Mouse (Mus musculus): ENCODE results near the gene Atp6v0e2. TPM values are rescaled to one million over a fixed set of nuclear protein-coding genes. Genes with fewer than 3 reads are reported as not detected.

The Atp6v0e2 gene
- 721 and 840 TPM in 2 replicates for polyA plus RNA-seq (2021; fragmentation: Nextera tagmentation)
- long read RNA-seq, experiment 1, transcript Atp6v0e2-201 (4 exons, 1,789 nt): major isoform, 1,140 of 1,239 reads
- long read RNA-seq, experiment 1, transcript Atp6v0e2-202 (3 exons, 1,612 nt): minor isoform, 16 of 1,239 reads
- long read RNA-seq, experiment 1, partial matches to known transcripts: 73 of 1,239 reads
- long read RNA-seq, experiment 1, other reads (novel, unspliced or antisense): 10 of 1,239 reads
- long read RNA-seq, experiment 2, transcript Atp6v0e2-202 (3 exons, 1,612 nt): minor isoform, 78 of 3,785 reads
- long read RNA-seq, experiment 2, transcript Atp6v0e2-201 (4 exons, 1,789 nt): major isoform, 3,650 of 3,785 reads
- long read RNA-seq, experiment 2, partial matches to known transcripts: 27 of 3,785 reads
- long read RNA-seq, experiment 2, other reads (novel, unspliced or antisense): 30 of 3,785 reads

GRCm38 (mm10) chr6:48537105-48537954, at the start of gene Atp6v0e2:
Atp6v0e2 (plus strand) TSS chr6:48537615.

DNA sequence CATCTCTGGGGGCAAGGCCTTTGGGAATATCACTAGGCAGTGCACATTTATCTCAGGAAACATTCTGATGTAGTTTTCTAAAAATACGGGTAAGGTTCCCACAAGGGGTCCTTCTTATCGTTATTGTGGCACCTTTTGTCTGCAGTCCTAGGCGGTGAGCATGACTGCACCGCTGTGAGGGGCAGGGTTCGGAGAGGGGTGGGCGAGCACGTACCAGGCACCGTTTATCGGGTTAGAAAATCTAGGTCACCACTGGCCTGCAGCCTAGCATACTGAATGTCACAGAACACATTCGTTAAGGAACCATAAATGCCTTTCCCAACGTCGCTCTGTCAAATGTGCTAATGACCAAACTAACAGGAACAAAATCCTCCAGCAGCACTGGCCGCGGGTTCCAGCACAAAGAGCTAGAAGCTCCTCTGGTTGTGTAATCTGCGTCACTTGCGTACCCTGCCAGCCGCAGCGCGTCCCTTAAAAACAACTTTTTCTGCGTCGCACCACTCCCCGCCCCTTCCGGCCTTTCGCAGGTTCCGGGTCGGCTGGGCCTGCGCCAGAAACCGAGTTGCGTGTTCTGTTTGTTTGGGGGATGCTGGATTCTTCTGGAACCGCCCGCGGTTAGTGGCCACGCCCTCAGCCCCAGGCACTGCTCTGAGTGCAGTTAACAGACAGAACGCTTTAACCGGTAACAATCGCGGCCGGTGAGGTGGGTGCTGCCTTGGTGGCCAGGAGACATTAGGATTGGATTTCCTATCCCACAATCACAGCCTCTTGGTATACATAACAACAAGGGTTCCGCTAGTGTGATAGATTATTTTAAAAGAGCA, 17.1 kb downstream of the Atp6v0e2 start, which contains the start of gene Lrrc61:
Lrrc61 (plus strand) TSS at position 517 of the 824 bp plus-strand sequence.

GRCm38 (mm10) chr6:48572572-48573061, 35.2 kb downstream of the Atp6v0e2 start, which contains the start of gene Rarres2:
Rarres2 (minus strand) TSS chr6:48572789.

DNA sequence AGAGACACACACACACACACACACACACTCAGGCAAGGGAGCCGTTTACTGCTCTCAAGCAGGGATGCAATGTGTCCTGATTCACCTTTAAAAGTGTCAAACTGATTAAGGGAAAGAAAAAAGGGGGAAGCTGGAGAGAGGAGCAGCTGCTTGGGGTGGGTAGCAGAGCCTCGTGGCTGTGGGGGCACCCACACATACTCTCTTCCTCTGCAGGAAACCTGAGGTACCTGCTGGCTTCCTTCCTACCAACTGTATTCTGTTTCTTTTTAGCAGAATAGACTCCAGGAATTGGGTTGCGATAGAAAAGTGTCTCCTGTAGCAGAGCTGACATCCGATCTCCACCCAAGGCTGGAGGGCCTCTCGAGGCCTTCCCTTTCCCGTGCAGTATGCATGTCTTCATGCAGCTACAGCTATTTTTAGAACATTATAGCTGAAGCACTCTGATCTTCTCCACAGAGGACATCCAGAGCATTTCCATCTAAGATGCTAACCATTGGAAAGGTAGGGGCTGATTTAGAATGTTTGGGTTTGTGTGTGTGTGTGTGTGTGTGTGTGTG, 51.9 kb downstream of the Atp6v0e2 start, which contains the start of gene Gm45021:
Gm45021 (plus strand) TSS at position 417 of the 557 bp plus-strand sequence.

Other genes with a start within 250 kb of the Atp6v0e2 start
- gene Krba1, start 142.0 kb upstream of the Atp6v0e2 start, polyA plus RNA-seq (2021; fragmentation: Nextera tagmentation): 4.3 and 4.4 TPM in 2 replicates
- gene Zfp467, start 91.8 kb upstream of the Atp6v0e2 start, polyA plus RNA-seq (2021; fragmentation: Nextera tagmentation): 29.2 and 31.4 TPM in 2 replicates
- gene Sspo, start 89.4 kb upstream of the Atp6v0e2 start, polyA plus RNA-seq (2021; fragmentation: Nextera tagmentation): 0.15 and 0.28 TPM in 2 replicates
- 30.6 and 38.0 TPM in 2 replicates for gene Lrrc61, start 17.2 kb downstream of the Atp6v0e2 start, polyA plus RNA-seq (2021; fragmentation: Nextera tagmentation)
- gene Rarres2, start 35.2 kb downstream of the Atp6v0e2 start, polyA plus RNA-seq (2021; fragmentation: Nextera tagmentation): 55.9 and 70.3 TPM in 2 replicates
- gene Gm45021, start 52.0 kb downstream of the Atp6v0e2 start, polyA plus RNA-seq (2021; fragmentation: Nextera tagmentation): not detected in 2 replicates
- gene Repin1, start 56.3 kb downstream of the Atp6v0e2 start, polyA plus RNA-seq (2021; fragmentation: Nextera tagmentation): 18.9 and 20.9 TPM in 2 replicates
- gene Gm44965, start 56.3 kb downstream of the Atp6v0e2 start, polyA plus RNA-seq (2021; fragmentation: Nextera tagmentation): not detected in 2 replicates
- gene Zfp775, start 64.4 kb downstream of the Atp6v0e2 start, polyA plus RNA-seq (2021; fragmentation: Nextera tagmentation): 5.7 and 6.3 TPM in 2 replicates
- 9.4 and 11.7 TPM in 2 replicates for gene AI854703, start 89.1 kb downstream of the Atp6v0e2 start, polyA plus RNA-seq (2021; fragmentation: Nextera tagmentation)
- 0.09 TPM in 1 of 2 replicates, not detected in the other for gene Gimap8, start 109.6 kb downstream of the Atp6v0e2 start, polyA plus RNA-seq (2021; fragmentation: Nextera tagmentation)
- gene Gimap9, start 138.5 kb downstream of the Atp6v0e2 start, polyA plus RNA-seq (2021; fragmentation: Nextera tagmentation): 0.26 and 0.59 TPM in 2 replicates
- gene Gimap4, start 146.9 kb downstream of the Atp6v0e2 start, polyA plus RNA-seq (2021; fragmentation: Nextera tagmentation): 0.21 TPM in 1 of 2 replicates, not detected in the other
- 2.7 and 3.0 TPM in 2 replicates for gene Gimap6, start 170.6 kb downstream of the Atp6v0e2 start, polyA plus RNA-seq (2021; fragmentation: Nextera tagmentation)
- gene Gm28053, start 181.0 kb downstream of the Atp6v0e2 start, polyA plus RNA-seq (2021; fragmentation: Nextera tagmentation): 0.83 TPM in 1 of 2 replicates, not detected in the other
- 0.11 TPM in 1 of 2 replicates, not detected in the other for gene Gimap7, start 181.0 kb downstream of the Atp6v0e2 start, polyA plus RNA-seq (2021; fragmentation: Nextera tagmentation)
- gene Gimap1, start 201.4 kb downstream of the Atp6v0e2 start, polyA plus RNA-seq (2021; fragmentation: Nextera tagmentation): 2.5 and 3.3 TPM in 2 replicates
- 0.60 and 0.82 TPM in 2 replicates for gene Gimap5, start 208.6 kb downstream of the Atp6v0e2 start, polyA plus RNA-seq (2021; fragmentation: Nextera tagmentation)
- gene Gimap3, start 233.2 kb downstream of the Atp6v0e2 start, polyA plus RNA-seq (2021; fragmentation: Nextera tagmentation): 0.06 TPM in 1 of 2 replicates, not detected in the other